Mouse (Mus musculus): ENCODE data around the gene Cysltr2.

Cysltr2 gene

GRCm38 (mm10) chr14:72986044-72986443, 62.9 kb downstream of the Cysltr2 start:
- DNase-seq (ENCODE audit: low read depth, low spot score) = no peak

GRCm38 (mm10) chr14:72985113-72985512, 63.8 kb downstream of the Cysltr2 start:
- DNase-seq (ENCODE audit: low read depth, low spot score) = no peak

GRCm38 (mm10) chr14:72983456-72983855, 65.5 kb downstream of the Cysltr2 start:
- DNase-seq (ENCODE audit: low read depth, low spot score) = peak; percentile 57

- no peak for DNase-seq (ENCODE audit: low read depth, low spot score)
Observed at GRCm38 (mm10) chr14:72982981-72983436, 65.9 kb downstream of the Cysltr2 start.

- no peak for DNase-seq (ENCODE audit: low read depth, low spot score)
Observed at GRCm38 (mm10) chr14:72980761-72981160, 68.2 kb downstream of the Cysltr2 start.

- no peak for DNase-seq (ENCODE audit: low read depth, low spot score)
Observed at GRCm38 (mm10) chr14:72980106-72980505, 68.8 kb downstream of the Cysltr2 start.

GRCm38 (mm10) chr14:72976111-72976510, 72.8 kb downstream of the Cysltr2 start:
- DNase-seq (ENCODE audit: low read depth, low spot score) = no peak

Measured in embryo, embryonic 11.5 days (tissue).